Mouse (Mus musculus): ENCODE results near the gene Ldlrad1.

The Ldlrad1 gene

GRCm38 (mm10) chr4:107208880-107209279 is at the start of gene Ldlrad1:
Gene Ldlrad1 (plus strand): TSS chr4:107209180.
- in situ Hi-C loops (cut with MseI, MboI): no loop called here

DNA sequence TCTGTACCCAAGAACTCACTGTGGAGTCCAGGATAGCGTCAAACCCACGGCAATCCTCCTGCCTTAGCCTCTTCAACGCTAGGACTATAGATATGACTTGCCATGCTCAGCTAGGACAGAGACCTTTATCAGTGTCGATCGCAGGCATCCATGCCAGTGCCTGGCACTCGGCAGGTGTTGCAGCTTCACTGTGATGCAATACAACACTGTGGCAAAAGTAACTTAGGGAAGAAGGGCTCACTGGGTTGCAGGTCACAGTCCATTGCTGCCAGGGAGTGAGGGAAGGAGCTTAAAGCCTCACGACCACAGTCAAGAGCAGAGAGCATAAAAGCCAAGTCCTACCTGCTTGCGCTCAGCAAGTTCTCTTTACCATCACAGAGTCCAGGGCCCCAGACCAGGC is 48.8 kb upstream of the Ldlrad1 start:
- in situ Hi-C loops (cut with MseI, MboI): loop anchor here in 1 of 2 experiments (25.0 kb wide), 1 partner anchor 348 kb away; the partner anchor contains the start of gene Acot11

DNA sequence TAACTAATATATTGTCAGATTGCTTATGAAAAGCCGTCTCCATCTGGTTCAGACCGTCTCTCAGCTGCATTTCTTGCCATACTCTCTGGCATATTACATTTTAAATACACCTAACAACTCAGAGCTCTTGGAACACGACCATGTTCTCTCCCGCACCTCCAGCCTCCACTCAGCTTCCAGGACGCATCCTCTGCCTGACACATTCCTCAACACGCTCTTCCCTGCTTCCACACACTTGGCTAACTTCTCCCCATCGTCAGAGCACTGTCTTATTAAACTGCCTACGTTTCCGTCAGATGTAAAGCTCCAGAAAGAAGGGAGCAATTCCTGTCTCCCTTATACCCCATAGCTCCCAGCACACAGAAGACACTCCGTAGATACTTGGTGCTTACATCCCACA is 45.6 kb upstream of the Ldlrad1 start:
- in situ Hi-C loops (cut with MseI, MboI): loop anchor here in 1 of 2 experiments (25.0 kb wide), 1 partner anchor 351 kb away; the partner anchor contains the start of gene Acot11

GRCm38 (mm10) chr4:107163756-107164587 is 45.0 kb upstream of the Ldlrad1 start:
- in situ Hi-C loops (cut with MseI, MboI): loop anchor here in 1 of 2 experiments (25.0 kb wide), 1 partner anchor 352 kb away; the partner anchor contains the start of gene Acot11

- in situ Hi-C loops (cut with MseI, MboI): loop anchor here in 1 of 2 experiments (25.0 kb wide), 1 partner anchor 354 kb away; the partner anchor contains the start of gene Acot11
These were observed 42.3 kb upstream of the Ldlrad1 start for GRCm38 (mm10) chr4:107166700-107167099.

DNA sequence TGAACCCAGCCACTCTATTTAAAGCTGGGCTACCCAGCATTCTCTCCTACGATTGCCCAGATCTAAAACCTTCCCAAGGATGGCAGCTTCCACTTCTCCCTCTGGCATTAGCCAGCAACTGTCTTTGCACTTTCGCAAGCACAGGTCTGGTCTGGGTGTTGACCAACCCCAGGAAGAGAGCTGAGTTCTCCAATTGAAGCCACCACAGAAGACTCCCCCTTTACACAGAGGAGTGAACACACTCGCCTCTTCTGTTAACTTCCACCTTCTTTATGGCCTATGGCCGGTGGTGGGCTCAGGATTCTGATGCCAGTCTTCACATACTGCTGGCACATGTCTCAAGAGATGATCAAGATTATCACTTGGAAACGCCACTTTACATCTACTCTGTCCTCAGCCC is 41.2 kb upstream of the Ldlrad1 start:
- in situ Hi-C loops (cut with MseI, MboI): loop anchor here in 1 of 2 experiments (25.0 kb wide), 1 partner anchor 355 kb away; the partner anchor contains the start of gene Acot11

GRCm38 (mm10) chr4:107177506-107177905 is 31.5 kb upstream of the Ldlrad1 start:
- in situ Hi-C loops (cut with MseI, MboI): no loop called here

DNA sequence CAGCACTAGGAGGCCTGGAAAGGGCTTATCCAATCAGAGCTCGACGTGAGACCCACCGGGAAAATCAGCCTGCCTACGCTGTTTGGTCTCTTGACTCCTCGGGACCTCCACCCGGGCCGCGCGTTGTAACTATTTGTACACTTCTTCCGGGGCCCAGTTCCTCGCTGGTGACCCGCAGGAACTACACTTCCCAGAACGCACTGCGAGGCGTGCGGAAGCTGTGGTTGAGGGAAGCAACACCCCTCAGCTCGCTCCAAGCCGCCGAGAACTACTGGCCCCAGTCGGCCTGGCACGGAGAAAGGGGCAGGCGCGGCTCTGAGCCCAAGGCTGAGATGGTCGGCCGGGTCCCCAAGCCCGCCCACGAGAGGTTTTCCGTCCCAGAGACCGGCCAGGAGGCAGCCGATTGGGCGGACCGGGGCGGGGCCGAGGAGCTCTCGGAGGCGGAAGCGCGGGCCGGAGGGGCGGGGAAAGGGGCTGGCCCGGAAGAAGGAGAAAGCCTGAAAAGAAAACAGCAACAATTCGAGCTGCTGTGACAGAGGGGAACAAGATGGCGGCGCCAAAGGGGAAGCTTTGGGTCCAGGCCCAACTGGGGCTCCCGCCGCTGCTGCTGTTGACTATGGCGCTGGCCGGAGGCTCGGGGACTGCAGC is 30.7 kb upstream of the Ldlrad1 start, which contains the start of gene Tmem59:
TSS of gene Tmem59 (plus strand) at position 218 of the 648 bp plus-strand sequence.
- in situ Hi-C loops (cut with MseI, MboI): no loop called here

DNA sequence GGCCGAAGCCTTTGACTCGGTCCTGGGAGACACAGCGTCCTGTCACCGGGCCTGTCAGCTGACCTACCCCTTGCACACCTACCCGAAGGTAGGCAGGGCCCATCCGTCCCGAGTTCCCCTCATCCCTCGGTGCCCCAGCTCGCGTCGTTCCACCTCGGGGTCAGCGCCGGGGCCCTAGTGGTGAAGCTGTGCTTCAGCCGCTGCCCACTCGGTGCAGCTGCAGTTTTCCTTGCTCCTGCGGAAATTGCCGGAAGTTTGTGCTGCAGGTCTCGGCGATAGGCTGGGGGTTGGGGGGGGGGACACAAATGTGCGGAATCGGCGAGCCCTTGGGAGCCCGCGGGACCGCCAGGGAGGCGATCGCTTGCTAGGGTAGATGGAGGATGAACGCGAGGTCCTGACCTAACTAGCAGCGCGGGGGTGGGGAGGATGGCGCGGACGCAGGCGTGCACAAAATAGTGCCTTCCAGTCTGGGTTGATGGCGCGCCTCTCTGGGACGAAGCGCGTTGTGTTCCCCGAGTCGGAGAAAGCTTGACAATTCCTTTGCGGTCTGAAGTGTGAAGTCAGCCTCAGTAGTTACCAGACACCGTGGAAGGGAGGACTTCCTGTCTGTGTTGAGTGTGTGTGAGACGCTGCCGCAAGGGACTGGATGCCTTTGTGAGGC is 30.0 kb upstream of the Ldlrad1 start, which contains the start of gene Tceanc2:
TSS of gene Tceanc2 (minus strand) at position 287 of the 661 bp plus-strand sequence.
- in situ Hi-C loops (cut with MseI, MboI): no loop called here

- in situ Hi-C loops (cut with MseI, MboI): no loop called here
These were observed 29.4 kb upstream of the Ldlrad1 start for GRCm38 (mm10) chr4:107179561-107179960.

- in situ Hi-C loops (cut with MseI, MboI): no loop called here
These were observed 28.2 kb upstream of the Ldlrad1 start for GRCm38 (mm10) chr4:107180746-107181145.

DNA sequence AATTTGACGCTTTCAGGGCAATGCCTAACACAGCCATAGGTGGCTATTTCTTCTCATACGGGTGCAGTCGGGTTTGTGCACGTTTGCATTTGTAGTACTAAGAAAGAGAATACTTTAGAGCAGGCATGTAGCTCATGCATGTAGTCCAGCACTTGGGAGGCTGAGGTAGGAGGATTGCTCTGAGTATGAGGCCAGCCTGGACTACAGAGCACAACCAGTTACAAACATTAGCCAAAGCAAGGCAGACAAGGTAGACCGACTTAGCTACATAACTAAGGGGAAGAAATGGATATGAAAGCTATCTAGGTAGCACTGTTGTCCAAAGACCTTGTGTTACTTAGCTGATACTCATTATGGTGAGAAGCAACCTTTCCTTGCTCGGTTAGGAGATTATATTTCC is 27.1 kb upstream of the Ldlrad1 start:
- in situ Hi-C loops (cut with MseI, MboI): no loop called here

DNA sequence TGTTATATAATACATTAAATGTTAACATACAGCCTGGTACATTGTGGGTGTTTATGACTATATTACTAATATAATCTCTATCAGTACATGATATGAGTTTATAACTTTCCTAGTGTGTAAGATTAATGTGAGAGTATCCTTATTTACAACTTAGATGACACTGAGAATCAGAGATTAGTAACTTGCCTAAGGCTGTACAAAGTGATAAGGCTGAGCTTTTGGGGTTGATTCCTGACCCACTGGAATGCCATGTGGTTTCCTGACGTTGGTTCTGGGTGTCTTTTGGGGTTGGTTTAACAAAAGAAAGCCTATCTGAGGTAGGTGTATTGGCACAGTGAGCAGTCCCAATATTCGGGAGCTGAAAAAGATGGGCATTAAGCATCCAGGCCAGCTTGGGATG is 26.2 kb upstream of the Ldlrad1 start:
- in situ Hi-C loops (cut with MseI, MboI): no loop called here

DNA sequence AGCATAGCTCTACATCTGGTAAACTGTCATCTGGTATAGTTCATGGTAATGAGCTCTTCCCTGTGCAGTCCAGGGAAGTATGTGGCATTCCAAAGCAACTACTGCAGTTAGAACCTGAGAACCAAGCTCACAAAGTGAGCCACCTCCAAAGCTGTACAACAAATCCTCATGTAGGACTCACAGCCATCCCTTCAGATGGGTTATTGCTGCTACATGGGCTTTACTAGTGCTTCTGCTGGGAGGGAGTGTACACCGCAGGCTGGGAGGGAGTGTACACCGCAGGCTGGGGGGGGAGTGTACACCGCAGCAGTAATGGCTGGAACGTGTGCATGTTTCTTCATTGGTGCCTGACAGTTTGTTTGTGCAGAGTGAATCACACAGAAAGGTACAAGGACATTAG is 25.8 kb upstream of the Ldlrad1 start:
- in situ Hi-C loops (cut with MseI, MboI): no loop called here

DNA sequence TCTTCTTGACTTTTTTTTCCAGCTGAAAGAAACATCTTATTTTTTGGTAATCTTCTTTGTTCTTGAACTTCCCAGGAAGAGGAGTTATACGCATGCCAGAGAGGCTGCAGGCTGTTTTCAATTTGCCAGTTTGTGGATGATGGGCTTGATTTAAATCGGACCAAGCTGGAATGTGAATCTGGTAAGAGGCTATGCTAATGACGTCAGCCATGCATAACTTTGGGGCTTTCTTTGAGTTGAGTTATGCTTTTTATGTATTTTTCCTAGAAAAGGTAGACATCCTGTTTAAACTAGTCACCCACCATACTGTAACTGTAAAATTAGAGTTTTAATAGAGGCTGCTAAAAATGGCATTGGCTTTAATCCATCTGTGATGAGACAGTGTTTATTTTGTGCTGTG is 23.3 kb upstream of the Ldlrad1 start:
- in situ Hi-C loops (cut with MseI, MboI): no loop called here

DNA sequence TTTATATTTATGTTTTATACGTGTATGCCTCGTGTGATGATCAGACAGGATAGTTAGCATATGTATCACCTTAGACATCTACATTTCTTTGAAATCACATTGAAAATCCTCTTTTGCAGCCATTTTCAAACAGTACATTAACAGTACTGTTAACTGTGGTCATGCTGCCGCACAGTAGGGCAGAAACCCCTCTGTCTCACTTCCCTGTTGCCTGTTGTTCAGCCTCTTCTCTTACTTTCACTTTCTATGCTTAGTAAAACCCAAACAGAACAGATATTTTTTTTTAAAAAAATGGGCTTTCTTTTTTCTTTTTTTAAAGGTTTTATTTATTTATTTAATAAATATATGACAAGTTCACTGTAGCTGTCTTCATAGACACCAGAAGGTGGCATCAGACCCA is 15.1 kb upstream of the Ldlrad1 start:
- in situ Hi-C loops (cut with MseI, MboI): no loop called here

GRCm38 (mm10) chr4:107196454-107196853 is 12.5 kb upstream of the Ldlrad1 start:
- in situ Hi-C loops (cut with MseI, MboI): no loop called here

DNA sequence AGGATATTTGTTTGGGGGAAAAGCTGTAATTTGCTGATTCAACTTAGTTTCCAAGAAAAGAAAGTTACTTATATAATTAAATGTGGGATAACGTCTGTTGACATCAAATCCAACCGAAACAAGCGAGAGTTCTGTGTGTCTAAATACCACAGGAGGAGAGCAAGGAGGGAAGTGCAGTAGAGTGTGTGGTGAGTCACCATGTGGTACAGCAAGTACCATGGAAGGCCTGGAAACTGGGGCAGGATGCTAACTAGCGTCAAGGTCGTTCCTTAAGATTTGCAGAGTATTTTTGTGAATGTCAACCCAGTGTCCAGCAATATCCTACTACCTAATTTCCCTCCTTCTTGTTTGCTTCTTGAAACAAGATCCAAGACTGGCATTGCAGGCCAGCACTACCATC is 10.9 kb upstream of the Ldlrad1 start:
- in situ Hi-C loops (cut with MseI, MboI): no loop called here

GRCm38 (mm10) chr4:107201779-107202178 is 7.2 kb upstream of the Ldlrad1 start:
- in situ Hi-C loops (cut with MseI, MboI): no loop called here

- in situ Hi-C loops (cut with MseI, MboI): no loop called here
These were observed 6.0 kb upstream of the Ldlrad1 start for GRCm38 (mm10) chr4:107203001-107203400.

- in situ Hi-C loops (cut with MseI, MboI): no loop called here
These were observed 2.0 kb upstream of the Ldlrad1 start for GRCm38 (mm10) chr4:107207016-107207415.

Measured in mouse trophoblast stem cell (cell line).